Mouse (Mus musculus) midbrain, embryonic 14.5 days (tissue): Measurements from ENCODE around the gene Adam11. TPM values are rescaled to one million over a fixed set of nuclear protein-coding genes. Genes with fewer than 3 reads are reported as not detected.

Experiments
- ATAC-seq: fragments of 200-750 bp; cut with Nextera tagmentation; 2 replicates; pipeline ENCODE4 v1.8.0; 2017; ENCODE audit warnings: moderate number of reproducible peaks, moderate library complexity; ENCODE audit not compliant: low FRiP score, low TSS enrichment
- DNase-seq: peaks from one replicate; pipeline ENCODE4 v3.0.0-alpha.2; 2015
- H3K27ac ChIP-seq: fragments of 300-500 bp; sonication (generic); replicated peaks from 2 replicates; pipeline ENCODE4 v1.5.1; 2014; ENCODE audit warnings: mild to moderate bottlenecking, low read depth, low read length, moderate library complexity
- H3K27me3 ChIP-seq: fragments of 300-500 bp; sonication (generic); 2 replicates; pipeline ENCODE4 v1.6.1; 2014; ENCODE audit warnings: low read length, control low read depth, mixed read lengths; ENCODE audit not compliant: control insufficient read depth, insufficient read depth
- H3K36me3 ChIP-seq: fragments of 300-500 bp; sonication (generic); 2 replicates; pipeline ENCODE4 v1.6.1; 2014; ENCODE audit warnings: low read length, control low read depth; ENCODE audit not compliant: control insufficient read depth, insufficient read depth
- H3K4me1 ChIP-seq: fragments of 300-500 bp; sonication (generic); 2 replicates; pipeline ENCODE4 v1.6.1; 2014; ENCODE audit warnings: mild to moderate bottlenecking, antibody characterized with exemption, low read length, control low read depth; ENCODE audit not compliant: control insufficient read depth, insufficient read depth
- H3K4me2 ChIP-seq: fragments of 300-500 bp; sonication (generic); 2 replicates; pipeline ENCODE4 v1.6.1; 2014; ENCODE audit warnings: mild to moderate bottlenecking, low read length, moderate library complexity
- H3K4me3 ChIP-seq: fragments of 300-500 bp; sonication (generic); replicated peaks from 2 replicates; pipeline ENCODE4 v1.5.1; 2014; ENCODE audit warnings: low read depth, low read length
- H3K9ac ChIP-seq: fragments of 300-500 bp; sonication (generic); replicated peaks from 2 replicates; pipeline ENCODE4 v1.6.1; 2014; ENCODE audit warnings: mild to moderate bottlenecking, low read length, moderate library complexity
- H3K9me3 ChIP-seq: fragments of 300-500 bp; sonication (generic); 2 replicates; pipeline ENCODE4 v1.6.1; 2016; ENCODE audit warnings: low read length, control low read depth, mixed read lengths; ENCODE audit not compliant: control insufficient read depth
- WGBS: fragments of 180-500 bp; shearing (Covaris S2); extraction: QIAGEN DNeasy Blood & Tissue Kit; methylation state at CpG from one replicate; pipeline ENCODE4 v1.1.7; 2014; 5-methylcytosine and 5-hydroxymethylcytosine counted together
- polyA plus RNA-seq: library from polyadenylated mRNA; unstranded; fragments of >200 nt; fragmentation: Nextera tagmentation; extraction: Ambion mirVana; gene quantifications from 2 replicates; pipeline ENCODE4 v1.2.1, GENCODE M21; 2014

Adam11 gene
- polyA plus RNA-seq, 1 experiment from 2014 or later: 24.1 TPM

DNA sequence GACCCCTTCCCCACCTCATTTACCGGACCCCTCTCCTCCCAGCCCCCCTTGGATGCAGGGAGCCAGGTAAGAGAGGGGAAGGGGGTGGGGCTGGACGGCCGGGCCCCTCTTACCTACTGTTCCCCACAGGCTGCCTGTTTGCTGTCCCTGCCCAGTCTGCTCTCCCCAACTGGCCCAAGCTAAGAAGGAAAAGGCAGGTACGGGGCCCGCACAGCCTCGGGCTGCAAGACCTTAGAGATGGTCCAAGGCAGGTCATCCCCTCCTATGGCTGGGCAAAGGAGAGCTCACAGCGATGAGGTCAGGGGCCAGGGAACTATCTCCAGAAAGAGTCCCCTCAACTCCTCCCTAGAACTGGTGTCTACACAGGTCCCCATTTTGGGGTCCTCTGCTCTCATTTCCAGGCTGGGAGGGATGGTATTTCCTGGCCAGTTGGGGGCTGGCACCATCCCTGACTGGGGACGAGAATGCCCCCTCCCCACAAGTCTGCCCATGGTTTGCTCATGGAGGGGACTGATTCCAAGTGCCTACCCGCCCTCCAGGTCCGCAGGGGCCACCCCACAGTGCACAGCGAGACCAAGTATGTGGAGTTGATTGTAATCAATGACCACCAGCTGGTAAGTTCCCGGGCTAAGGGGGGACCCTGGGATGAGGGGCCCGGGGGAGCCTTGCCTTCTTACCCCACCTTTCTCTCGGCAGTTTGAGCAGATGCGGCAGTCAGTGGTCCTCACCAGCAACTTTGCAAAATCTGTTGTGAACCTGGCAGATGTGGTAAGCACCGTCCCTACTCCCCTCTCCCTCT is 10.9 kb downstream of the Adam11 start:
- no peak overlapping the region for H3K4me2 ChIP-seq
- H3K36me3 ChIP-seq: peaks cover 14% of the 10 kb centered on the region
- H3K9me3 ChIP-seq: no peaks in the 10 kb centered on the region
- peak overlapping the region; percentile 3; the same call in 1 of the 2 replicates for H3K9ac ChIP-seq
- H3K4me3 ChIP-seq: no peak overlapping the region
- H3K27ac ChIP-seq: peak overlapping the region; percentile 45; the same call in 1 of the 2 replicates
- H3K4me1 ChIP-seq: peaks cover 44% of the 10 kb centered on the region
- WGBS: 22% methylated on average over 16 of the region's 16 CpGs
- no peaks in the 10 kb centered on the region for H3K27me3 ChIP-seq
- DNase-seq (no peak), ATAC-seq (no peak)

DNA sequence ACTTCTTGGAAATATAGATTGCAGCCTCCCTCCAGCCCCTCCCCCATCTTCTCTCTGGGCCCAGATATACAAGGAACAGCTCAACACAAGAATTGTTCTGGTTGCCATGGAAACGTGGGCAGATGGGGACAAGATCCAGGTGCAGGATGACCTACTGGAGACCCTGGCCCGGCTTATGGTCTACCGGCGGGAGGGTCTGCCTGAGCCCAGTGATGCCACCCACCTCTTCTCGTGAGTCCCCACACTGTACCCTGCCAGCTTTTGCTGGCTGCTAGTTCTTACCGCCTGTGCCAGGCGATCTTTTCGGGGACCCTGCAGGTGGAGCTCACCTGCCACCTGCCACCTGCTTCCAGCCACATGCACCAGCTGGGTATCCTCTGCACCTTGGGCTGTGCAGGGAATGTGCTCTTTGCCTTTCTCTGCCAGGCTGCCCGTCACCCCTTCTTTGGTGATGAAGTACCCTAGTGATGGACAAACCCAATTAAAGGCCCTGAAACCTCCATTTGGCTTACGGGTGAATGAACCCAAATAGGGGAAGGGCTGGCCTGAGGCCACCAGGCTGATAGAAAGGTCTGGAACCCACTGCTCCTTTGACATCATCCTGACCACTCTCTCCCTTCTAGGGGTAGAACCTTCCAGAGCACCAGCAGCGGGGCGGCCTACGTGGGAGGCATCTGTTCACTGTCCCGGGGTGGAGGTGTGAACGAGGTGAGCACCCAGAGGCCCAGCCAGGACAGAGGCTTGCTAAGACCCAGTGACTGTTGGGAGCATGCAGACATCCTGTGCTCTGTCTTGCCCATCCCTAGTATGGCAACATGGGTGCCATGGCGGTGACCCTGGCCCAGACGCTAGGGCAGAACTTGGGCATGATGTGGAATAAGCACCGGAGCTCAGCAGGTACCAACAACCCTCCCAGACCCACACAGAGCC is 11.8 kb downstream of the Adam11 start:
- H3K36me3 ChIP-seq: peaks cover 22% of the 10 kb centered on the region
- WGBS: 67% methylated on average over 18 of the region's 18 CpGs
- no peaks in the 10 kb centered on the region for H3K27me3 ChIP-seq
- H3K4me2 ChIP-seq: no peak overlapping the region
- no peaks in the 10 kb centered on the region for H3K9me3 ChIP-seq
- H3K4me3 ChIP-seq: no peak overlapping the region
- no peak for ATAC-seq
- peak; percentile 76 for DNase-seq
- H3K9ac ChIP-seq: peak overlapping the region; percentile 20; the same call in 1 of the 2 replicates
- peak overlapping the region; percentile 97 for H3K27ac ChIP-seq
- H3K4me1 ChIP-seq: peaks cover 49% of the 10 kb centered on the region

DNA sequence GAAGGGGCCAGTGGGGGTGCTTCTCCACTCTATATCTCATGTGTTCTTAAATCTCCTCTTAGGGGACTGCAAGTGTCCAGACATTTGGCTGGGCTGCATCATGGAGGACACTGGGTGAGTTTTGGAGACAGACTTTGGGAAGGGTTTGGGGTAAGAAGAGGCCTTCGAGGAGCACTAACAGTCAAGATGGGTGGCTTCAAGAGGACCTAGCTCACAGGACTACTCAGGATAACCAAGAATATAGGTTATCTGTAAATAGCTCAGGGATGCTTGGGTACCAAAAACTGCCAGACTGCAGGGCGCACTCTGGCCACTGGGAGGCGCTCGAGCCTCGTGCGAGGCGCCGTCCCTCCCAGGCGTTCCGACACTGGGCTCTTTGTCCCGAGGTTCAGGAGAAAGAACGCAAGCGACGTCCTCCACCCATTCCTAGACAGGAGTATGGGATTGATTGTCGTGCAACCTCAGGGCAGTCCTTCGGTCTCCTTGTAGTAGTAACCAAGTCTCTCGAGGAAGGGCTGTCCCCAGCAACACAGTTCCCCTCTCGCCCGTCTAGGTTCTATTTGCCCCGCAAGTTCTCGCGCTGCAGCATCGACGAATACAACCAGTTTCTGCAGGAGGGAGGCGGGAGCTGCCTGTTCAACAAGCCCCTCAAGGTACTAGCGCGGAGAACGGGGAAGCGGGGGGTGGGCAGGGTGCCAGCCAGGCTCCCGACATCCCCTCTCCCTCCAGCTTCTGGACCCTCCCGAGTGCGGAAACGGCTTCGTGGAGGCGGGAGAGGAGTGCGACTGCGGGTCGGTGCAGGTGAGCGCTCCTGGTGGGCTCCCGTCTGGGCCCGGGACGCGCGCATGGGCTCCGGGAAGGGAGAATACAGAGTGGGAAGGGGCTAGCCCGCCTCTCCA is 12.7 kb downstream of the Adam11 start:
- Histone ChIP-seq H3K9ac (peak overlapping the region; percentile 88), H3K27me3 (no peaks in the 10 kb centered on the region), H3K27ac (peak overlapping the region; percentile 97), H3K36me3 (peaks cover 25% of the 10 kb centered on the region), H3K4me2 (peak overlapping the region; percentile 93), H3K4me3 (peak overlapping the region; percentile 60), H3K4me1 (peaks cover 46% of the 10 kb centered on the region), H3K9me3 (no peaks in the 10 kb centered on the region)
- DNase-seq (peak; percentile 97), ATAC-seq (peak; percentile 48)
- under 1% methylated on average over 46 of the region's 46 CpGs for WGBS

DNA sequence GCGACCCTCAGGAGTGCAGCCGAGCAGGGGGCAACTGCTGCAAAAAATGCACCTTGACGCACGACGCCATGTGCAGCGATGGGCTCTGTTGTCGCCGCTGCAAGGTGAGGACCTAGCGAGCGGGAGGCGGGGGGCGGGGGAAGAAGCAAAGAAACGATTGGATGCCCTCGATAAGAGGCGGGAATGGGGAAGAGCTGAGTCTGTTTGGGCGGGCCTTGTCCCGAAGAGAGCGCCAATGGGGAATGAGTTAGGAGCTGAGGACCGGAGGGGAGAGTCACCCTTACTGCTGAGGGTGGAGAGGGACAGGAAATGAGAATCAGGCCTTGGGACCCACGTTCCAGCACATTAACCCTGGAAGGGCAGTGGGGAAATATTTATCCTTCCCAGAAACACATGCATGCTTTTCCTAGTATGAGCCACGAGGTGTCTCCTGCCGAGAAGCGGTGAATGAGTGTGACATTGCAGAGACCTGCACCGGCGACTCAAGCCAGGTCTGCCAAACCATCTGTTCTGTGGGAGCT is 13.4 kb downstream of the Adam11 start:
- Histone ChIP-seq H3K36me3 (peaks cover 25% of the 10 kb centered on the region), H3K27ac (peak overlapping the region; percentile 97), H3K4me2 (peak overlapping the region; percentile 93), H3K9me3 (no peaks in the 10 kb centered on the region), H3K9ac (peak overlapping the region; percentile 88), H3K4me1 (peaks cover 42% of the 10 kb centered on the region), H3K27me3 (no peaks in the 10 kb centered on the region), H3K4me3 (peak overlapping the region; percentile 60)
- DNase-seq (peak; percentile 94), ATAC-seq (peak; percentile 76)
- WGBS: 1% methylated on average over 25 of the region's 25 CpGs

DNA sequence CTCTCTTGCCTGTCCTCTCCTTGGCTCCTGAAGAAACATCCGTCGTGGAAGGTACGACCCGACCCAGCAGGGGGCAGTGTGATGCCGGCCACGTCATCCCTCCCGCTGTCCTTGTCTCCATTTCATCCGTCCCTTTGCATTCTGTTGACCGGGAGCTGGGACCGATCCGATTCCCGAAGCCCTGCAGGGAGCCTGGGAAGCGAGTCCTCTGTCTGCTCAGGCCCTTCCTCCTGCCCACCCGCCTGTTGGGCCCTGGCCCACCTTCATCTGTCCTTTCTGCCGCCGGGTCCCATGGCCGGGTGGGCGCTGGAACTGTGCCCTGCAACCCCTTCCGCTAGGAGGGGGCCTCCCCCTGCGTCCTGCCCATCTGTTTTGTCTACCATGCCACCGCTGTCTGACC is 16.4 kb downstream of the Adam11 start:
- Histone ChIP-seq H3K9ac (peak overlapping the region; percentile 39; the same call in 1 of the 2 replicates), H3K4me1 (peaks cover 22% of the 10 kb centered on the region), H3K4me3 (peak overlapping the region; percentile 14; the same call in 1 of the 2 replicates), H3K36me3 (peaks cover 25% of the 10 kb centered on the region), H3K4me2 (peak overlapping the region; percentile 47), H3K27ac (no peak overlapping the region), H3K27me3 (no peaks in the 10 kb centered on the region), H3K9me3 (no peaks in the 10 kb centered on the region)
- DNase-seq: peak; percentile 84
- ATAC-seq: no peak
- WGBS: 25% methylated on average over 21 of the region's 21 CpGs

DNA sequence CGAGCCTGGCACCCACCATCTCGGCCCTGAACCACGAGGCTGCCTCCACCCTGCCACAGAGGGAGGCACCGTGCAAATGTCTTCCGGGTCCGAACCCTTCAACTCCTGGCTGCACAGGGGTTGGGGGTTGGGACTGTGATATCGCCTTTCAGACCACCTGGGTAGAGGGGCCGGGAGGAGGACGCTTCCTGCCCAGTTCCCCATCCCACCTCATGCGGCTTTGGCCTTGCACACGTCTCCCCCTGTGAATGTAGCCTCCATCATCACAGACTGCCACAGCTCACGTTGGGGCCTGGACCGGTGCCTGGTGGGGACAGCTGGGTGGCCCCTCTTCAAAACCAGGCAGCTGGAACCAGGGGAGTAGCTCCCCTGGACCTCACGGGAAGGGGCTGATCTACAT is 16.9 kb downstream of the Adam11 start:
- no peak overlapping the region for H3K27ac ChIP-seq
- DNase-seq: no peak
- no peak for ATAC-seq
- H3K4me1 ChIP-seq: peaks cover 16% of the 10 kb centered on the region
- peak overlapping the region; percentile 39; the same call in 1 of the 2 replicates for H3K9ac ChIP-seq
- peak overlapping the region; percentile 47; the same call in 1 of the 2 replicates for H3K4me2 ChIP-seq
- peaks cover 25% of the 10 kb centered on the region for H3K36me3 ChIP-seq
- H3K9me3 ChIP-seq: no peaks in the 10 kb centered on the region
- no peak overlapping the region for H3K4me3 ChIP-seq
- 34% methylated on average over 14 of the region's 14 CpGs for WGBS
- H3K27me3 ChIP-seq: no peaks in the 10 kb centered on the region

DNA sequence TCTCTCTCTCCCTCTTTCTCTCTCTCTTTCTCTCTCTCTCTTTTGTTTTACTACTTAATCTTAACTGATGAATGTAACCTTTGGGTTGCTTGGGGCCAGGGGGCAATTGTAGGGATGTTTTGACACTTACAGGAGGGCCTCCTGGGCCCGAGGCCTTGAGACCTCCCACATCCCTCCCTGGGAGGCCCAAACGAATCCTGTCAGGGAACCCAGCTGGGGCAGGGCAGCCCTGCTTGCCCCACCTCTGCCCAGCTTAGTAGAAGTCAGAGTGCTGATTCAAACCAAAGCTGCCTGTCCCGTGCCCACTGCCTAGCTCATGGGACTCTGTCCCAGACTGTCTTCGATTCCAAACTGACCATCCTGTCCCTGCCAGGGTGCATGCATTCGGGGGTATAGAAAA is 17.4 kb downstream of the Adam11 start:
- H3K36me3 ChIP-seq: peaks cover 25% of the 10 kb centered on the region
- H3K4me3 ChIP-seq: no peak overlapping the region
- DNase-seq (no peak), ATAC-seq (no peak)
- no peaks in the 10 kb centered on the region for H3K9me3 ChIP-seq
- 40% methylated on average over 5 of the region's 5 CpGs for WGBS
- no peaks in the 10 kb centered on the region for H3K27me3 ChIP-seq
- peaks cover 12% of the 10 kb centered on the region; the same call in 1 of the 2 replicates for H3K4me1 ChIP-seq
- H3K9ac ChIP-seq: no peak overlapping the region
- H3K4me2 ChIP-seq: no peak overlapping the region
- no peak overlapping the region for H3K27ac ChIP-seq
